Mouse (Mus musculus): ENCODE measurements around the gene Acbd7.

Acbd7 gene

DNA sequence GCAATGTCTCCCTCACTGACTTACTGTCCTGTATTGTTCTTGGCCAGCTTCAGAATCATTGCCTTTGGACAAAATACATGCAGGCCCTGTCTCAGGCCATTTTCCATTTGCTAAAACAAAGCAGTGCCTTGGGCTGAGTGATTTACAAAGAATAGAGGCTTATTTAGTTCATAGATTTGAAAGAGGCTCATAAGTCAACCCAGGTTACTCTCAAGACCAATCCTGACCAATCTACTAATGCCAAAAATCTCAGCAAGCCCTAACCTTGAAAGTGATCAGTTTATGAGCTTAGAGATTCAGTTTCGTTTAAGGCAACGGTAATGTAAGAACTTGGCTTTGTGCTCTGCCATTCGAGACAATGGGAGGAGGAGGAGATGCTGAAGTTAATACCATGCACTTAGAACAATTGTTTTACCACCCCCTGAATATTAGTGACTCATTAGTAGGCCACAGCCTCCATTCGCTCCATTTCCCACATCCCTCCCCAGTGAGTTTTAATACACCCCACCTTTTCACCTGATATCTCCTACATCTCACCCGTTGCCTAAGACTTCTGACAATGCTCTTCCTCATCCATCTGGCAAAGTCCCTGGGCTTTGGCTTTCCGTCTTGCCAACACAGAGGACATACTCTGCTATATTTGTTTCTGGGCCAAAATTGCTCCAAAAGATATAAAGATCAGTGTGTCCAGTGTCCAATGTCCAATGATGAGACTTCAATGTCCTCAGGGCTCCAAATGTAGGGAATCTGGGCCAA is 51.3 kb downstream of the Acbd7 start:
- no peak for DNase-seq

Data from kidney, postnatal 25 days (tissue).